Mouse (Mus musculus) midbrain, embryonic 15.5 days (tissue): Measurements from ENCODE around the gene 4930444G20Rik. TPM values are rescaled to one million over a fixed set of nuclear protein-coding genes. Genes with fewer than 3 reads are reported as not detected.
"Not testable (repeated sequence)": the region's sequence is repeated elsewhere in the genome, so short reads cannot be mapped to it uniquely, and the experiment has no call there.

Experiments
- ATAC-seq: fragments of 200-750 bp; cut with Nextera tagmentation; replicated peaks from 2 replicates; pipeline ENCODE4 v1.8.0; 2017; ENCODE audit warnings: moderate TSS enrichment
- H3K27ac ChIP-seq: fragments of 300-500 bp; sonication (generic); 2 replicates; pipeline ENCODE4 v1.5.1; 2015; ENCODE audit warnings: mild to moderate bottlenecking, inconsistent platforms
- H3K27me3 ChIP-seq: fragments of 300-500 bp; sonication (generic); replicated peaks from 2 replicates; pipeline ENCODE4 v1.6.1; 2015; ENCODE audit warnings: inconsistent platforms
- H3K36me3 ChIP-seq: fragments of 300-500 bp; sonication (generic); replicated peaks from 2 replicates; pipeline ENCODE4 v1.6.1; 2015; ENCODE audit warnings: inconsistent platforms
- H3K4me1 ChIP-seq: fragments of 300-500 bp; sonication (generic); 2 replicates; pipeline ENCODE4 v1.6.1; 2015; ENCODE audit warnings: inconsistent platforms
- H3K4me2 ChIP-seq: fragments of 300-500 bp; sonication (generic); 2 replicates; pipeline ENCODE4 v1.6.1; 2015; ENCODE audit warnings: inconsistent platforms, mild to moderate bottlenecking, moderate library complexity
- H3K4me3 ChIP-seq: fragments of 300-500 bp; sonication (generic); 2 replicates; pipeline ENCODE4 v1.5.1; 2015; ENCODE audit warnings: mild to moderate bottlenecking, inconsistent platforms
- H3K9ac ChIP-seq: fragments of 300-500 bp; sonication (generic); 2 replicates; pipeline ENCODE4 v1.6.1; 2015; ENCODE audit warnings: mild to moderate bottlenecking, inconsistent platforms
- H3K9me3 ChIP-seq: fragments of 300-500 bp; sonication (generic); 2 replicates; pipeline ENCODE4 v1.6.1; 2016; ENCODE audit warnings: inconsistent platforms
- WGBS: fragments of 180-500 bp; shearing (Covaris S2); methylation state at CpG from one replicate; pipeline ENCODE4 v1.1.7; 2015; ENCODE audit warnings: mixed read lengths; 5-methylcytosine and 5-hydroxymethylcytosine counted together
- polyA plus RNA-seq: library from polyadenylated mRNA; unstranded; fragments of >200 nt; fragmentation: Nextera tagmentation; extraction: Ambion mirVana; gene quantifications from 2 replicates; pipeline ENCODE4 v1.2.1, GENCODE M21; 2015

Gene 4930444G20Rik
- polyA plus RNA-seq: not detected in 2 replicates

- not testable (repeated sequence) for ATAC-seq, H3K9ac ChIP-seq, H3K4me2 ChIP-seq, H3K27ac ChIP-seq, H3K4me1 ChIP-seq, H3K9me3 ChIP-seq, H3K27me3 ChIP-seq, H3K36me3 ChIP-seq, H3K4me3 ChIP-seq
- WGBS: 93% methylated on average over 7 of the region's 7 CpGs
Measured at GRCm38 (mm10) chr10:22067979-22068378, at the start of gene 4930444G20Rik. Gene 4930444G20Rik, minus strand, starts transcription at chr10:22068079.

- no peaks in the 10 kb centered on the region for H3K4me1 ChIP-seq
- H3K9ac ChIP-seq: no peak overlapping the region
- no peak for ATAC-seq
- no peak overlapping the region for H3K27ac ChIP-seq
- no peak overlapping the region for H3K4me3 ChIP-seq
- H3K9me3 ChIP-seq: no peaks in the 10 kb centered on the region
- H3K4me2 ChIP-seq: no peak overlapping the region
- H3K27me3 ChIP-seq: no peaks in the 10 kb centered on the region
- 87% methylated on average over 2 of the region's 2 CpGs for WGBS
- H3K36me3 ChIP-seq: no peaks in the 10 kb centered on the region
Measured at GRCm38 (mm10) chr10:22074531-22074930, 6.7 kb upstream of the 4930444G20Rik start.

- whole genome bisulfite sequencing: 71% methylated on average over 2 of the region's 2 CpGs
- no peak overlapping the region for H3K27ac ChIP-seq
Measured at GRCm38 (mm10) chr10:22072739-22073138, 4.9 kb upstream of the 4930444G20Rik start.

GRCm38 (mm10) chr10:22070576-22070975 lies 2.7 kb upstream of the 4930444G20Rik start:
- no peak for ATAC-seq
- no peaks in the 10 kb centered on the region for H3K36me3 ChIP-seq
- H3K9ac ChIP-seq: no peak overlapping the region
- no peaks in the 10 kb centered on the region for H3K9me3 ChIP-seq
- H3K4me1 ChIP-seq: no peaks in the 10 kb centered on the region
- H3K27me3 ChIP-seq: no peaks in the 10 kb centered on the region
- no peak overlapping the region for H3K4me3 ChIP-seq
- no peak overlapping the region for H3K27ac ChIP-seq
- 75% methylated on average over 4 of the region's 4 CpGs for WGBS
- H3K4me2 ChIP-seq: no peak overlapping the region

More at GRCm38 (mm10) chr10:22072739-22073138, 4.9 kb upstream of the 4930444G20Rik start:
- Histone ChIP-seq H3K9me3 (no peaks in the 10 kb centered on the region), H3K4me3 (no peak overlapping the region), H3K4me2 (no peak overlapping the region), H3K36me3 (no peaks in the 10 kb centered on the region), H3K4me1 (no peaks in the 10 kb centered on the region), H3K9ac (no peak overlapping the region), H3K27me3 (no peaks in the 10 kb centered on the region)
- ATAC-seq: no peak

GRCm38 (mm10) chr10:22070168-22070567 lies 2.3 kb upstream of the 4930444G20Rik start:
- H3K4me1 ChIP-seq: no peaks in the 10 kb centered on the region
- H3K36me3 ChIP-seq: no peaks in the 10 kb centered on the region
- H3K4me3 ChIP-seq: no peak overlapping the region
- H3K9ac ChIP-seq: no peak overlapping the region
- whole genome bisulfite sequencing: 94% methylated on average over 2 of the region's 2 CpGs
- ATAC-seq: no peak
- no peaks in the 10 kb centered on the region for H3K9me3 ChIP-seq
- no peaks in the 10 kb centered on the region for H3K27me3 ChIP-seq
- no peak overlapping the region for H3K27ac ChIP-seq
- H3K4me2 ChIP-seq: no peak overlapping the region

GRCm38 (mm10) chr10:22059415-22059814 lies 8.5 kb downstream of the 4930444G20Rik start:
- H3K4me1 ChIP-seq: peaks cover 6% of the 10 kb centered on the region
- WGBS: 88% methylated on average over 2 of the region's 2 CpGs
- peak overlapping the region; percentile 92 for H3K4me2 ChIP-seq
- peak overlapping the region; percentile 59 for H3K4me3 ChIP-seq
- no peak overlapping the region for H3K27ac ChIP-seq
- no peaks in the 10 kb centered on the region for H3K9me3 ChIP-seq
- no peak for ATAC-seq
- H3K27me3 ChIP-seq: no peaks in the 10 kb centered on the region
- no peak overlapping the region for H3K9ac ChIP-seq
- H3K36me3 ChIP-seq: no peaks in the 10 kb centered on the region

- Histone ChIP-seq H3K36me3 (no peaks in the 10 kb centered on the region), H3K9me3 (no peaks in the 10 kb centered on the region), H3K9ac (peak overlapping the region; percentile 48), H3K27me3 (no peaks in the 10 kb centered on the region), H3K4me2 (peak overlapping the region; percentile 92), H3K27ac (no peak overlapping the region), H3K4me1 (peaks cover 6% of the 10 kb centered on the region), H3K4me3 (peak overlapping the region; percentile 59)
- WGBS: 17% methylated on average over 12 of the region's 12 CpGs
- no peak for ATAC-seq
Measured at GRCm38 (mm10) chr10:22059026-22059325, 8.9 kb downstream of the 4930444G20Rik start.

GRCm38 (mm10) chr10:22058218-22059025 lies 9.5 kb downstream of the 4930444G20Rik start:
- peak overlapping the region; percentile 92 for H3K4me2 ChIP-seq
- H3K4me1 ChIP-seq: peaks cover 6% of the 10 kb centered on the region
- WGBS: 10% methylated on average over 41 of the region's 41 CpGs
- peak overlapping the region; percentile 59 for H3K4me3 ChIP-seq
- no peaks in the 10 kb centered on the region for H3K27me3 ChIP-seq
- peak; percentile 99 for ATAC-seq
- no peaks in the 10 kb centered on the region for H3K9me3 ChIP-seq
- no peak overlapping the region for H3K27ac ChIP-seq
- H3K9ac ChIP-seq: peak overlapping the region; percentile 48
- no peaks in the 10 kb centered on the region for H3K36me3 ChIP-seq

GRCm38 (mm10) chr10:22055308-22055707 lies 12.6 kb downstream of the 4930444G20Rik start:
- Histone ChIP-seq H3K9me3 (no peaks in the 10 kb centered on the region), H3K4me2 (no peak overlapping the region), H3K4me1 (peaks cover 6% of the 10 kb centered on the region), H3K27me3 (no peaks in the 10 kb centered on the region), H3K9ac (no peak overlapping the region), H3K27ac (no peak overlapping the region), H3K36me3 (no peaks in the 10 kb centered on the region), H3K4me3 (no peak overlapping the region)
- ATAC-seq: no peak

GRCm38 (mm10) chr10:22036256-22036655 lies 31.6 kb downstream of the 4930444G20Rik start:
- not testable (repeated sequence) for ATAC-seq, H3K36me3 ChIP-seq
- 9% methylated on average over 3 of the region's 3 CpGs for WGBS

GRCm38 (mm10) chr10:22034303-22034702 lies 33.6 kb downstream of the 4930444G20Rik start:
- H3K27me3 ChIP-seq: no peaks in the 10 kb centered on the region
- H3K4me2 ChIP-seq: no peak overlapping the region
- no peak for ATAC-seq
- no peak overlapping the region for H3K4me3 ChIP-seq
- H3K9me3 ChIP-seq: peaks cover 3% of the 10 kb centered on the region; the same call in 1 of the 2 replicates
- H3K4me1 ChIP-seq: no peaks in the 10 kb centered on the region
- no peak overlapping the region for H3K27ac ChIP-seq
- WGBS: 9% methylated on average over 9 of the region's 9 CpGs
- H3K9ac ChIP-seq: no peak overlapping the region
- H3K36me3 ChIP-seq: no peaks in the 10 kb centered on the region

More at GRCm38 (mm10) chr10:22036256-22036655, 31.6 kb downstream of the 4930444G20Rik start:
- H3K27me3 ChIP-seq, H3K9ac ChIP-seq, H3K9me3 ChIP-seq, H3K27ac ChIP-seq, H3K4me3 ChIP-seq, H3K4me1 ChIP-seq, H3K4me2 ChIP-seq: not testable (repeated sequence)

- Histone ChIP-seq H3K4me3 (no peak overlapping the region), H3K4me2 (no peak overlapping the region), H3K27ac (no peak overlapping the region), H3K9me3 (no peaks in the 10 kb centered on the region), H3K4me1 (peaks cover 6% of the 10 kb centered on the region; the same call in 1 of the 2 replicates), H3K36me3 (no peaks in the 10 kb centered on the region), H3K27me3 (no peaks in the 10 kb centered on the region), H3K9ac (no peak overlapping the region)
- WGBS: 92% methylated on average over 4 of the region's 4 CpGs
- no peak for ATAC-seq
Measured at GRCm38 (mm10) chr10:22018618-22019017, 49.3 kb downstream of the 4930444G20Rik start.
